In the genomic region with DNA sequence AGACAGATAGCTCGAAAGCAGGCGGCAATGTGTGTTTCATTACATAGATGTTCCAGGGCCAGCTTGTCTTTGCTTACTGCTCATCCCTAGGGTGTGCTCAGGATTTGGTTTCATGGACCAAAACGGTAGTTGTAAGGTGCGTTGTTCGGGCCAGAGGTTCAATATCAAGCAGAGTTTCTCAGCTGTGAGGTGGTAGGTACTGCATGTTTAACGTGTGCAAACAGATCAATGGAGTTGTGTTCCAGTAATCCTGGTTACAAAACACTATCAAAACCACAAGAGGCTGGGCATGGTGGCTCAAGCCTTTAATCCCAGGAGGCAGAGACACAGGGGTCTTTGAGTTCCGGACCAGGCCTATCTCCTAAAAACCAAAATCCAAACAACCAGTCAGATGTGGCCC, we compare ENCODE assay signal across 35 mouse cellular contexts. TPM values are rescaled to one million over a fixed set of nuclear protein-coding genes. Genes with fewer than 3 reads are reported as not detected.
"Had no signal": no experiment of that assay in that cellular context is flagged by ENCODE, and none has a peak within 500 bp of the region (broad histone marks: within the 10 kb centered on the region; RNA-seq: fewer than 3 reads in every experiment).

No protein-coding gene starts in this region.

- H3K27ac ChIP-seq: embryonic facial prominence, embryonic 10.5 days; embryonic facial prominence, embryonic 12.5 days; embryonic facial prominence, embryonic 13.5 days; embryonic facial prominence, embryonic 15.5 days; forebrain, embryonic 10.5 days; forebrain, embryonic 12.5 days; forebrain, embryonic 13.5 days; forebrain, embryonic 15.5 days; gastrocnemius, adult 2 months had no signal

- DNase-seq: cerebellum, adult 2 months; cerebellum, adult 8-10 months; cerebellum, adult 9-10 months; cerebellum, adult 9-11 months; cerebellum, postnatal 10 days; cerebellum, postnatal 14 days; cerebellum, postnatal 25 days; cerebellum, postnatal 36 days; embryo, embryonic 11 days; forebrain, postnatal 0 days; gastrocnemius, adult 2 months; gastrocnemius, postnatal 10 days; gastrocnemius, postnatal 14 days; gastrocnemius, postnatal 25 days; gastrocnemius, postnatal 36 days; heart, adult 11 months; heart, adult 18-20 months had no signal

- H3K4me1 ChIP-seq: embryonic facial prominence, embryonic 10.5 days; embryonic facial prominence, embryonic 12.5 days; embryonic facial prominence, embryonic 13.5 days; embryonic facial prominence, embryonic 15.5 days; forebrain, embryonic 10.5 days; forebrain, embryonic 12.5 days; forebrain, embryonic 13.5 days; forebrain, embryonic 15.5 days had no signal

- ATAC-seq: forebrain, embryonic 13.5 days; forebrain, embryonic 14.5 days; forebrain, embryonic 15.5 days; forebrain, embryonic 16.5 days; forebrain, postnatal 0 days had no signal

- H3K4me3 ChIP-seq: embryonic facial prominence, embryonic 10.5 days; embryonic facial prominence, embryonic 12.5 days; embryonic facial prominence, embryonic 13.5 days; embryonic facial prominence, embryonic 15.5 days; erythroblast, embryonic 14.5 days; forebrain, embryonic 10.5 days; forebrain, embryonic 12.5 days; forebrain, embryonic 13.5 days; forebrain, embryonic 15.5 days; gastrocnemius, adult 2 months had no signal

- H3K9ac ChIP-seq: embryonic facial prominence, embryonic 12.5 days; embryonic facial prominence, embryonic 13.5 days; embryonic facial prominence, embryonic 15.5 days; forebrain, embryonic 12.5 days; forebrain, embryonic 13.5 days; forebrain, embryonic 15.5 days; forebrain, postnatal 0 days had no signal

- H3K27me3 ChIP-seq: embryonic facial prominence, embryonic 12.5 days; embryonic facial prominence, embryonic 13.5 days; embryonic facial prominence, embryonic 15.5 days; forebrain, embryonic 12.5 days; forebrain, embryonic 13.5 days; forebrain, embryonic 15.5 days had no signal

- H3K9me3 ChIP-seq: embryonic facial prominence, embryonic 10.5 days; embryonic facial prominence, embryonic 12.5 days; embryonic facial prominence, embryonic 13.5 days; embryonic facial prominence, embryonic 15.5 days; forebrain, embryonic 10.5 days; forebrain, embryonic 12.5 days; forebrain, embryonic 13.5 days; forebrain, embryonic 15.5 days had no signal

- H3K4me2 ChIP-seq: embryonic facial prominence, embryonic 12.5 days; embryonic facial prominence, embryonic 13.5 days; embryonic facial prominence, embryonic 15.5 days; forebrain, embryonic 12.5 days; forebrain, embryonic 13.5 days; forebrain, embryonic 15.5 days had no signal

RNA-seq across cellular contexts. Expression of a gene that starts 7.0 kb away (rescaled TPM):
- total RNA-seq: forebrain, postnatal 0 days; gastrocnemius, adult 18-20 months; gastrocnemius, adult 2 months; gastrocnemius, adult 8-10 months; gastrocnemius, postnatal 10 days; gastrocnemius, postnatal 14 days; gastrocnemius, postnatal 25 days; gastrocnemius, postnatal 36 days; gastrocnemius, postnatal 4 days; heart, adult 18-20 months had no signal
- polyA plus RNA-seq: cerebellum, adult 2 months; cortical plate, adult 2 months; forebrain, embryonic 13.5 days; forebrain, embryonic 14.5 days; forebrain, embryonic 15.5 days; forebrain, embryonic 16.5 days; forebrain, postnatal 0 days; frontal cortex, adult 2 months; gonadal fat pad, adult 2 months had no signal

RNA-seq across cellular contexts. Expression of a gene that starts 43.1 kb away (rescaled TPM):
- total RNA-seq: granulocyte monocyte progenitor cell, adult 5-6 weeks had no signal
- polyA plus RNA-seq: embryonic facial prominence, embryonic 15.5 days; erythroblast, embryonic 14.5 days had no signal
